Mouse (Mus musculus) c-Kit-positive CD71-negative TER-119-negative erythroid progenitor cells, embryonic 14.5 days (primary cell): ENCODE measurements at regions not wholly inside any gene's neighbourhood (a gene's known extent, or its start where the extent isn't known, plus 50 kb on each side); places are given as distances from the start of the nearest gene placed in this dataset.
"Not testable (repeated sequence)": the region's sequence is repeated elsewhere in the genome, so short reads cannot be mapped to it uniquely, and the experiment has no call there.

ENCODE experiments used
- DNase-seq: peaks from one replicate; pipeline ENCODE4 v3.0.0-alpha.2; 2013; ENCODE audit warnings: low read depth

- DNase-seq: no peak
These were observed 1020.6 kb downstream of the Adam6a start for GRCm38 (mm10) chr12:114564329-114564728.

DNA sequence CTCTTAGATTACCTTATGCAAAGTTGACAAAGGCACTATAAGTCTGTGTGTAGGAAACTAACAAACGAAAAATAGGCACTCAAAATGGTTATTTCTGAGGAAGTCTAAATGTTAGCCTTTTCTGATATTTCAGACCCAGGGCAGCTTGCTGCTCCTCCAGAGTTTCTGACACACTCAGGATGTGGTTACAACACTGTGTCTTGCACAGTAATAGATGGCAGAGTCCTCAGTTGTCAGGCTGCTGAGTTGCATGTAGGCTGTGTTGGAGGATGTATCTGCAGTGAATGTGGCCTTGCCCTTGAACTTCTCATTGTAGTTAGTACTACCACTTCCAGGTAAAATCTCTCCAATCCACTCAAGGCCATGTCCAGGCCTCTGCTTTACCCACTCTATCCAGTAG is 1039.7 kb downstream of the Adam6a start:
- no peak for DNase-seq

DNA sequence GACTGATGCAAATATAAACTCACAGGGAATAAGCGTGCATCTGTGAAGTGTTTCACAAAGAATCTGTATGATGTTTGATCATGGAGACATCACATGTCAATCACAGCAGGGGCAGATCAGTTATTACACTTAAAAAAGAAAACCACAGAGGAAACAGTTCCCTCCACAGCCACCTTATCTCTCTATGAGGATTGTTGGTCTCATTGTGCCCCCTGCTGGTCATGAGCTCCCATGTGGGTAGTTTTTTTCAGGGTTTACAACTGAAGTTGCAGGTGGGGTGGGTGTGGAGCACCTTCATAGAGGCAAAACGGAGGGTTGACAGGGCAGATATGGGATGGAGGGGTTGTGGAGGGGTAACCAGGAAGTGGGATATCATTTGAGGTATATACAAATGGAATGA is 1043.5 kb downstream of the Adam6a start:
- no peak for DNase-seq

GRCm38 (mm10) chr12:114597672-114598071 is 1054.0 kb downstream of the Adam6a start:
- no peak for DNase-seq

GRCm38 (mm10) chr12:114609171-114609570 is 1065.5 kb downstream of the Adam6a start:
- DNase-seq: no peak

- DNase-seq: no peak
These were observed 1068.4 kb downstream of the Adam6a start for GRCm38 (mm10) chr12:114612108-114612507.

DNA sequence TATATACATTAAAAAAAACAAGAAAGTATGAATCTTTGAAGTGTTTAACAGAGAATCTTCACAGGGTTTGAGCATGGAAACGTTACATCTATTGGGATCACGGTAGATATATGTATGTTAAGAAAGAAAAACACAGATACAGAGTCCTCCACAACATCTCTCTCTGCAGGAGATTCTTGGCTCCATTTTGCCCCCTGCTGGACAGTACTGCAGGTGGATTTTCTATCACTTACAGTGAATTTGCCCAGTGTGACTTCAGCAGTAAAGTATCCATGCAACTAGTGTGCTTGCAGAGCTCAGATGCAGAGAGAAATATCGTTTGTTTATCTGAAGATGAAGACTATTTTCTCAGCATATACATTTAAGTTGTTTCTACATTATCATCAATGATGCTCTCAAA is 1071.5 kb downstream of the Adam6a start:
- no peak for DNase-seq

GRCm38 (mm10) chr12:114615712-114616111 is 1072.0 kb downstream of the Adam6a start:
- DNase-seq: no peak

- no peak for DNase-seq
These were observed 1097.4 kb downstream of the Adam6a start for GRCm38 (mm10) chr12:114641089-114641488.

DNA sequence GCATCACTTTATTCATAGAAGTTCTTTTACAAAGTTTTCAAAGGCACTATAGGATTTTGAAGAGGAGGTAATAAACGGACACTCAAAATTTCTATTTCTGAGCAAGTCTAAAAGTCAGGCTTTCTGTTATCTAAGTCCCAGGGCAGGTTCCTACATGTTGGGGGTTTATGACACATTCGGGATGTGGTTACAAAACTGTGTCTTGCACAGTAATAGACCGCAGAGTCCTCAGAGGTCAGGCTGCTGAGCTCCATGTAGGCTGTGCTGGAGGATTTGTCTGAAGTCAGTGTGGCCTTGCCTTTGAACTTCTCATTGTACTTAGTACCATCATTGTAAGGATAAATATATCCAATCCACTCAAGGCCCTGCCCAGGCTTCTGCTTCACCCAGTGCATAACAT is 1102.7 kb downstream of the Adam6a start:
- peak; percentile 1 for DNase-seq

DNA sequence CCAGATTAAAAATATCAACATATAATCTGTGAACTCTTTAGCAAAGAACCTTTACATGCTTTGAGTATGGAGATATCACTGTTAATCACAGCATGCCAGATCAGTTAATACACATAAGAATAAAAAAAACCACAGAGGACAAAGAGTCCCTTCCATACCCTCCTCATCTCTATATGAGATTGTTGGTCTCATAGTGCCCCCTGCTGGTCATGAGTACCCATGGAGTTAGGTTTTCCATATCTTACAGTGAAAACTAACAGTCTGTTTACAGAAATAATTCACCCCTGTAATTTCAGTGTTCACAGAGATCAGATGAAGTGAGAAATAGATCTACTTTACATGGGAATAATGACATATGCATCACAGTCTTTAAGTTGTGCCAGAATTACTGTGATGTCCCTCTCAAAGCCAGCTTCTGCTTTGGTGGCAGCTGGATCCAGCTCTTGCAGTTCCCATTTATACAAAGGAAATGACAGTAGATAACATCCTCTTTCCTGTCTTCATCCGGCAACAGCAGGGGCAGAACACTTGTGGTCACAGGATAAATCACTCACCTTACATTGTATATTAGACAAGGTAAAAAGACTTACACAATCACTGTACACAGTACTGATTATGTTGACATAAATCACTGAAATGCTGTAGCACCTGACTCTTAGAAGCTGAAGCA is 1106.9 kb downstream of the Adam6a start:
- peak; percentile 1 for DNase-seq

DNA sequence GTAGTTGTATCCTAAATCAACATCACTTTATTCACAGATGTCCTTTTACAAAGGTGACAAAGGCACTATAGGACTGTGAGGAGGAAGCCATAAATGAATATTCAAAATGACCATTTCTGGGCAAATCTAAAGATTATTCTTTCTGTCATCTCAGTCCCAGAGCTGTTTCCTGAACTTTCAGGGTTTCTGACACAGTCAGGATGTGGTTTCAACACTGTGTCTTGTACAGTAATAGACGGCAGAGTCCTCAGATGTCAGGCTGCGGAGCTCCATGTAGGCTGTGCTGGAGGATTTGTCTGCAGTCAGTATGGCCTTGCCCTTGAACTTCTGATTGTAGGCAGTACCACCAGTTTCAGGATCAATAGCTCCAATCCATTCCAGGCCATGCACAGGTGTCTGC is 1113.4 kb downstream of the Adam6a start:
- DNase-seq: not testable (repeated sequence)
